Mouse (Mus musculus) adrenal gland, postnatal 10 days (tissue): ENCODE measurements around the gene Coro2a. TPM values are rescaled to one million over a fixed set of nuclear protein-coding genes. Genes with fewer than 3 reads are reported as not detected.

Source experiments
- DNase-seq: peaks from one replicate; pipeline ENCODE4 v3.0.0; 2021; ENCODE audit warnings: mixed read lengths
- total RNA-seq, 2 experiments: library from RNA; stranded (reverse); gene quantifications; 2 replicates each; pipeline ENCODE4 v1.2.3; 2021

Coro2a gene
- total RNA-seq, 2 experiments from 2014 or later: 3.0 to 4.3 TPM

DNA sequence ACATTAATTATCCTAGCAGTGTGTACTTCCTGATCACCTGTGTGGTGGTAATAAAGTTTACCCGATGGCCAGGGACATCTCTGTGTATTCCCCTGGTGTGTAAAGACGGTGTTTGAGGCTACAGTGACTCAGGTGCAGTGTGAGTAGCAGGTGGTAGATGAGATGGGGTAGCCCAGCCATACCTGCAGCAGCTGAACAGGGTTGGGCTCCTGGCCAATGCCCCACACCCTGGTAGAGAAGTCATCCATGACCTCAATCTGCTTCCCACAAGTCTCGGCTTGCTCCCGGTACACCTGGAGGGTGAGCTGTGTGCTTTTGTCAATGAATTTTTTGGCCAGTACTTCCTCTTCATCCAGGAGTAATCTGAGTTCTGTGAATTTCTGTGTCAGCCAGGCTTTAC, 78.7 kb downstream of the Coro2a start:
- no peak for DNase-seq

DNA sequence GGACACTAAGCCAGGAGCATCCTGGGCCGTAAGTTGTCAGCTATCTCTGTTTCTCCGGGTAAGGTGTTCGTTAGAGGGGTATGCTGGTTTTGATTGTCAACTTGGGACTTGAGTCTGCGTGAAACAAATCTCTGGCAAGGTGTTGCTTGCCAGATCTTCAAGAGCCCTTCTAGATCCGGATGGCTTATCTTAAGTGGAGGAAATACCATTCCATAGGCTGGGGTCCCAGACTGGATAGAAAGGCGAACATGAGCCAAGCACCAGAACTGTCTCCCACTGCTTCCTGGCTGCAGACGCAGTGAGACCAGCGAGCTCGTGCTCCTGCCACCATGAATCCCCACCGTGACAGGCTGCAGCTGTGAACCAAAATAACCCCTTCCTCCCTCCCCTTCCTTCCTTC, 80.5 kb downstream of the Coro2a start:
- DNase-seq: no peak

DNA sequence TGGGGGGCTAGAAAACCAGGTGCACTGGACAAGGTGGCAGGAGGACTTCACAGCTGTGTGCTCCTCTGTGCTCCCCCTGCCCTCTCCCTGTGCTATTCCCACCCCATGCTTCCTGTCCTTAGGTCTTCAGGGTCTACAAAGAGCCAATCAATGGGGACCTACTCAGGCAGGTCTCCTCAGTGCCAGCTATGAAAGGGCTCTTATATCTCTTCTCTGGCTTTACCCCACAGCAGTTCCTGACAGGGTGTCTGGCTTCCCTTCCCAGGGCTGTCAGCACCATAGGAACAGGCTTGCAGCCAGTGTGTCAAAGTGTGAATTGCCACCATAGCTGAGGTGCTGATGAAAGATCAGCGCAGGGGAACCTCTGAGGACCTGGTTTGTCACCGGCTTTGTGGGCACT, 81.5 kb downstream of the Coro2a start:
- DNase-seq: no peak

DNA sequence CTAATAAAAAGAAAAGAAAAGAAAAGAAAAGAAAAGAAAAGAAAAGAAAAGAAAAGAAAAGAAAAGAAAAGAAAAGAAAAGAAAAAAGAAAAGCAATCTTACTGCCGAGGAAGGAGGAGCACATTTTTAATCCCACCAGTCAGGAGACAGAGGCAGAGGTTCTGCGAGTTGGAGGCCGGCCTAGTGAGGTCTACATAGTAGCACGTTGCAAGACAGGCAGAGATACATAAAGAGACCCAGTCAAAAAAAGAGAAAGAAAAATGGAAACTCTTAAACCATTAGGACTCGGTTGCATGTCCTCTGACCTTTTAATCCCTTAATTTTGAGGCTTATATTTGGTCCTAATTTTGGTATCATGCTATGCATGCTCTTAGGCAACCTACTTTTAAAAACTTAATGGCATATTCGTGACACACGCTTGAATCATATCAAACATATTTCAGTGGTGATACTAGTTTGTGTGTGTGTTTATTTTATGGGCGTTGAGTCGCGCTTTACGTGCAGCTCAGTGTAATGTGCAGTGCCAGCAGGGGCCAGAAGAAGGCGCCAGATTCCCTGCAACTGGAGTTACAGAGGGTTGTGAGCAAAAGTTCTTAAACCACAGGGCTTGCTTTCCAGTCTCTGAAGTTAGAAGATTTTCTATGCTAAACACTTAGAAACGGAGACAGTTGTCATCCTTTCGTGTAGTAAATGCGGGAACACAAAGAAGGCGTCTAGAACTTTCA, 94.1 kb downstream of the Coro2a start:
- DNase-seq: peak; percentile 91

DNA sequence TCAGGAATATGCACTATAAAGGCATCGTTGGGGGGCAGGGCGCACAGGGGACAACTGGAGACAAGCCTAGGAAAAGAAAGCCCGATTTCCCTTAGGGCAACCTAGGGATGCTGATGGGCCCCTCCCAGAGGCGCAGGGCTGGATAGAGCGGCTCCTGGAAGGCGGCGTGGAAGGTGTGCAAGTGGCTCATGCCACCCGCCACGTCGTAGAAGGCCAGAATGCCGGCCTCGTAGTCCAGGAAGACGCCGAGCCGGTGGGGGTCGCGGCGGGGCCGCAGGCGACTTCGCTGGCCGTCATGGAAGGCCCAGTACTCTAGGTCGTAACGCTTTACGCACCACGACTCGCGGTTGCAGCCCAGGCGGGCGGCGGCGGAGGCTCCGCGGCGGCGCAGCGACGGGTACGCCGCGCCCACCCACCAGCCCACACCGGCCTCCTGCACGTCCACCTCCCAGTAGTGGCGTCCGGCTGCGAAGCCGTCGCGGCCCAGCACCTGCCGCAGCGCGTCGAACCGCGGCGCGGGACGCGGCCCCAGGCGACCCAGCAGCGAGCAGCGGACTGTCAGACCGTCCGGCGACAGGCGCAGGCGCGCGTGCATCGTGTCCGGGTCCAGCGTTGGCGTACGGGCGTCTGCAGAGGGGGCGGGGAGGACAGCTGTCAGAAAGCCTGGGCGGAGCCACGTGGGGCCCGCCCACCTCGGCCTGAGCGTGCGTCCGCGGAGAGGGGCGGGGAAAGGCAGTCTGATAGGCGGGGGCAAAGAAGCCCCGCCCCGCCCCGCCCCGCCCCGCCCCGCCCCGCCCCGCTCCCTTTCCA, 95.0 kb downstream of the Coro2a start:
- DNase-seq: peak; percentile 99

DNA sequence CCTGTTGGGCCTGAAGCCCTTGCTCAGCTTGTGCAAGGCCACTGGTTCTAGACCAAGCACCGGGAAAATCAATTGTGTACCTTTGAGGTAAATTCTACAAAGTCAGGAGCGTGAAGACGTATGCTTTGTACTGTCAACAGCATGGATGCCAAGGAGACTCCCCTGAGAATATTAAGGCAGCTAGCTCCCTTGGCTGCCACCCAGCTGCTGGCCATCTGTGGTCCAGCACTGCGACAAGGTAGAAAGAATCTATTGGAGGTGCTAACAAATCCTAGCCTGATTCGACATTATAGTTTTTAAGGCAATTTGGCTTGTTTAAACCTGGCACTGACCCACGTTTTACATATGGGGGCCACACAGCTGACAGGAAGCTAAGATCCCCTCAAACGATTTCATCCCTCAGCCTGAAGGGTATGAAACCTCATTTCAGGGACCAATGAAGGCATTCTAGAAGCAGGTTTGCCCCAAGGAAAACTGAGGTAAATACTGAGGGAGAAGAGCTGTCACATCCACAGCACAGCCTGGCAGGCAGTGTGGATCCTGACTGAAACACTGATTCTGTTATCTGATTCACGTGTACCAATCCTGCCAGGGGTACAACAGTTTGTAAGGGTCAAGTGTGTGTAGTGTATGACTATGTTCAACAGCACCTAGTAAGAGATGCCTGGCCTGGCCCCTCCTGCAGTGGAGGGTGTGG, 96.5 kb downstream of the Coro2a start:
- peak; percentile 30 for DNase-seq

DNA sequence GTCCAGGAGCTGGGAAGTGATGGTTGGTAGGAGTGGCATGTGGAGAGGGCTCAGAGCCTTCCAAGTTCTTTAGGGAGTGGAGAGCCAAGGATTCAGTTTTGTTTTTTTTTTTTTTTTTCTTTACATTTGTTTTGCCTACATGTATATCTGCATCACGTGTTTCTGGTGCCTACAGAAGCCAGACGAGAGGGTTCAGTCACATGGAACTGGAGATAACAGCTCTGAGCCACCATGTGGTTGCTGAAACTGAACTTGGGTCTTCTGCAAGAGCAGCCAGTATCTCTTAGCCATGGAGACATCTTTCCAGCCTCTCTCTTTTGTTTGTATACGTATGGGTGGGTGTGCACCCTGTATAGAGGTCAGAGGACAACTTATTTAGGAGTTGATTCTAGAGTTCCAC, 98.1 kb downstream of the Coro2a start:
- no peak for DNase-seq

DNA sequence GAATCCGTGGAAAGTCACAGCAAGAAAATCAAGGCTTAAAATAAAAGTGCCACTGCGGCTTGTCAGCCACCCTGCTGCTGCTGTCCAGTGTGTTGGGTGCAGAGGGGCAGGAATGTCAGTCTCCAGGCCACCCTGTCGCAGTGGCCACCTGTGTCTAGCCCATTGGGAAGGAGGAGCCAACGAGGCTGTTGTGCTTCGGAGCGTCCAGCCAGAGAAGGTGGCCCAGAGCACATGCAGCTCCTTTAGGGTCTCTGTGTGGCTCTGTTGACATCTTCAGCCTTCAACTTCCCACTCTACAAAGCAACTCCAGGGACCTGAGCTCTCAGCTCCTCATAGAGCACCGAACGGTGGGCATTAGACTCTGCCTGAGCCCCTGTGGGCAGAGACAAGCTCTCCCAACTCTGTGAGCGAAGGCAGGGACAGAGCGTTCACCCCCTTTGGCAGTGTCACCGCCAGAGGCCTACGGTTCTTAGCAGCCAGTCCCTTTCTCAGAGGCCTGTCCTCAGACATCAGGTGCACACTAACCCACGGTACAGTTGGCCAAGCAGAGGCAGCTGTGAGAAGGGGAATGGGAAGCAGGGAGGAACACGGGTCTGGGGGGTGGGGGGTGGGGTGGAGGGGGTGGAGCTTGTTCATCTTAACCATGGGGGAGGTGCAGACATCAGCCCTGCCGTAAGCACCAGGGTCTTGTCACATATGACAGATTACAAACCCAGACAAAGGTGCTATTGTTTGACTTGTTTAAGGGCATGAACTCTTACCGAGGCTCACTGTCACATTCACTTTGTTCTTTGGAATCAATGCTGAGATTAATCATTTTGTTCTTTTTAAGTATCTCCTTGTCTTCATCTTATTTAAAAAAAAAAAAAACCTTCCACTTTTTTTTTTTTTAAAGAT, 99.1 kb downstream of the Coro2a start:
- no peak for DNase-seq

DNA sequence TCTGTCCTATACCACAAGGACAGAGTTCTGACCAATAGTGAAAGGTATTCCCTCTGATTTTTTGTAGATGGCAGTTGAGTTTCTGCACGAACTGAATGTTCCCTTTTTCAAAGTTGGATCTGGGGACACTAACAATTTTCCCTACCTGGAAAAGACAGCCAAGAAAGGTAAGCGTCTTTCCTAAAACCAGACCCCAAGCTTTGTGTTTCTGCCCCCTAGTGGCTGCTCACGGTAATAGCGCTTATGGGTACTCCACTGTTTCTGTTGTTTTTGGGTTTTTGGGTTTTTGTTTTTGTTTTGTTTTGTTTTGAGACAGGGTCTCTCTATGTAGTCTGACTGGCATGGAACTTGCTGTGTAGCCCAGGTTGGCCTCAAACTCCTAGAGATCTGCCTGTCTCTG, 103.0 kb downstream of the Coro2a start:
- DNase-seq: peak; percentile 61

DNA sequence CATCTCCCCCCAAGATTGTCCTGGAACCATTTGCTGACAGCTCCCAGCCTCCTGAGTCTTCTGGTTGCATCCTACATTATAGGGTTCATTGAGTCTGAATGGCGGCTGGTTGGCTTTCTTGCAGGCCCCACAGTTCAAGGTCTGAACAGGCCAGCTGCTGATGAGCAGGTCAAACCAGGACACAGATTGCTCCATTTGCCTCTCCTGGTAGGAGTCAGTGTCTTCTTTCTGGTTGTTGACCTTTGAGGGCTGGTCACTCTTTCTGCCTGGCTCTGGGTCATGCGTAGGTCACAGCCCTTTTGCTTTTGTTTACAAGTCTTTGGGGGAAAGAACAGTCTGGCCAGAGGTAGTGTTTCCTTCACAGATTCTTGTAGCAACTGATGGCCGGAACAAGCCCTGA, 103.5 kb downstream of the Coro2a start:
- DNase-seq: no peak

DNA sequence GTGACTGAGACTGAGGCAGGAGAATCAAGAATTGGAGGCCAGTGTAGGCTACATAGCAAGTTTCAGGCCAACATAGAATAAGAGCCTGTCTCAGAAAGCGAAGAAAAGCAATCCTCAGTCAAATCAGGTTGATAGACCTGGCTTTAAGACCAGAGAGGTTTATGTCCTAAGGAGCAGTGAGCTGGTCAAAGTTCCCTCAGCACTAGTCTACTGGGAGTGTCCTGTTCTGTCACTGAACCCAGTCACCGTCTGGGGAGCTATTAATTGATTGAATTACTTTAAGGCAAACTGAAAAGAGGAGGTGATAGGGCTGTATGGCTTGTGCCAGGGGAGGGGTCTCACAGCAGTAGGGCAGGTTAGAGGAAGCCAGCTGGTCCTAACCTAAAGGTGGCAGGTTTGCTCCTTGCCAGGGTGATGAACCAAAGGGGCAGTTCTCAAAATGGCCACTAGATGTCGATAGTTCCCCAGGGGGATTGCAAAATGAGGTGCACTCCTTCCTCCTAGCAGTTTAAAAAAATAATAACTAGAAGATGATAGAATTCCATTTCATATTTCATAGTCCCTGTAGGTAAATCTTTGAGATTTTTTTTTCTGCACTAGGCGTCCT, 104.6 kb downstream of the Coro2a start:
- DNase-seq: peak; percentile 88

DNA sequence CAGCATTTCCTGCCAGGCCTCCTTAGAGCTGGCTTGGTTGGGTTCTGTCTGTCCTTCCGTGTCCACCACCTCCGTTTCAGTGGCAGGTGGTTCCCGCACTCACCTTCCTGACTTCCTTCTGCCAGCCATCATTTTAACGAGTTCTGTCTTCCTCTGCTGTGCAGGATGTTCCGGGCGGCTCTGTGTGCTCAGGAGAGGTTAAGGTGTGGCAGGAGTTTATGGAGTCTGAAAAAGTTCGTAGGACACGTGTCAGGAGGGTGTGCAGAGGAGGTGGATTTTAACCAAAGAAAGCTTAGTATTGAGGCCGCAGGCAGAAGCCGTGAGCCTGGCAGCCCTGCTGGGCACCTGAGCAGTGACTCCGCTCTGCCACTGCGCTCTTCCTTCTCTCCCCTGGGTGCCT, 106.5 kb downstream of the Coro2a start:
- DNase-seq: no peak

DNA sequence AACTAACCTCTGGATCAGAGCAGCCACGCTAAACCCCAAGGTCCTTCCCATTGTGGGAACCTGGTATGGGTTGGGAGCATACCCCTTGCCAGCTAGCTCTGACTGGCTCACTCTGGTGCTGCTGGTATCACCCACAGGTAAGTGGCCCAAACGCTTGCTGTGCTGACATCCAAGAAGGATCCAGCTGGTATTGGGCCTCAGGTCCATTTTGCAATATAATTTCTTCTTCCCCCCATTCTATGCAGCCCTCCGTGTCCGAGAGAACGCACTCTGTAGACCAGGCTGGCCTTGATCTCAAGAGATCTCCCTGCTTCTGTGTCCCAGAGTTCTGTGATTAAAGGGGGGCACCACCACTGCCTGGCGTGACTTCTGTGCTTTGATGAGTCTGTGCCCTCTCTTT, 108.9 kb downstream of the Coro2a start:
- DNase-seq: no peak

DNA sequence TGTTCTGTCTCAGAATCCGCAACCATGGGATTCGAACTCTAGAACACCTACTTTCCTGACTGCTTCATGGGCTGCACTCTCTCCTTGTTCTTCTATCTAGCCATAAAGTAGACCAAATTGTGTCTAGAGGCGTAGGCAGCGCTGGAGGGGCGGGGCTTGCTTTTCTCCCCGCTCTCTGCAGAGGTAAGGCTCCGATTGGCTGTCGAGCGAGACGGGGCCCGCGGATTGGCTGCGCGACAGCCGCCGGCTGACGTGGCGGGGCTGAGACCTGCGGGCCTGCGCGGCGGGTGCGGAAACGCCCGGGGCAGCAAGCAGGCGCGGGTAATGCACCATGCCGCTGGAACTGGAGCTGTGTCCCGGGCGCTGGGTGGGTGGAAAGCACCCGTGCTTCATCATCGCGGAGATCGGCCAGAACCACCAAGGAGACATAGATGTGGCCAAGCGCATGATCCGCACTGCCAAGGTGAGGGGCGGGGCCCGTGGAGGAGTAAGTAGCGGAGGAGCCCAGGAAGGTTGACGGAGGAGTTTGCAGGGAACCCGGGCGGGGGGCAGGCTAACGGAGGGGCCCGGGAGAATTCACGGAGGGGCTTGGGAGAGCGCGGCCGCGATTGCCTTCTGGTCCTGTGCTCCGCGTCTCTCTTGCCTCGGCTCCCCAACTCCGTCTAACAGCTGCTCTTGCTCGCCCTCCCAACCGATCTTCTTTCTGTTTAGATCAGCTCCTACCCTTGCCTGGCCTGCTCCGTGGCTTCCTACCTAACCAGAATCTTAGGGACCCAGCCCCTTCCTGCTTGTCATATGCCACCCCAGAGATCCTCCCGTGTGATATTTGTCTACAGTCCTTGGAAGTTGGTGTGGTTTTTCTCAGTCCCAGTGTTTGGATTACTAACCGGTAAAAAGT, 112.7 kb downstream of the Coro2a start, which contains the start of gene Nans:
Gene Nans, plus strand, starts transcription at position 221 of the 898 bp plus-strand sequence.
- DNase-seq: peak; percentile 99

DNA sequence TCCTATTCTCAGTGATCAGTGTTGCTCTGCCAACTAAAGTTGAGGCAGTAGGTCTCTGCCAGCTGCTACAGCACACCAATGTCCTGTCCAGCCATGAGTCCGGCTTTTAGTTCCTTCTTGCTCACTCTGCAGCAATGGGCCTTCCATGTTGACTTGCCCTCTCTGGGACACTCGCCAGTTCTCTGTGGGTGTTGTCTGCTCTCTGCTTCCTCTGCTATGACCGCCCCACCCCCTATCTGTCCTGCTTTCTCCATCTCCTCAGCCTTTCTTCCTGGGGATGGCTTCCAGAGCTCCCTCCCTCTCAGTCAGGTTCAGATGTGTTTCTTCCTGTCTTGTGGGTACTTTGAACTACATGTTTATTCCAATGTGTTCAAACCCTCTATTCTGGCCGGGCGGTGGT, 114.7 kb downstream of the Coro2a start:
- DNase-seq: peak; percentile 58

Other genes starting within 250 kb of the Coro2a start
- 1 to 10 TPM; 5.5 to 7.3 TPM for gene Trmo, start 212.8 kb downstream of the Coro2a start, total RNA-seq
- 1 to 10 TPM; 3.4 to 6.7 TPM for gene Hemgn, start 188.7 kb downstream of the Coro2a start, total RNA-seq
- gene Anp32b, start 151.3 kb downstream of the Coro2a start, total RNA-seq: 100 to 1,000 TPM; 136 to 141 TPM
- 10 to 100 TPM; 38.3 to 41.0 TPM for gene Nans, start 113.0 kb downstream of the Coro2a start, total RNA-seq
- 1 to 10 TPM; 5.1 to 8.7 TPM for gene Trim14, start 66.1 kb downstream of the Coro2a start, total RNA-seq
- gene Tbc1d2, start 48.0 kb upstream of the Coro2a start, total RNA-seq: 1 to 10 TPM; 2.2 to 3.7 TPM